Mouse (Mus musculus) CH12.LX (cell line): Measurements from ENCODE around the gene Trmt61a.

Experiments used
- CHD2 ChIP-seq: IDR thresholded peaks from 2 replicates; pipeline ENCODE4 v1.6.1; 2011; ENCODE audit warnings: low read length, improper control_type of control experiment
- CTCF ChIP-seq, 2 experiments: IDR thresholded peaks in 1 of 2; conservative IDR thresholded peaks in 1 of 2; 2 replicates each; pipeline ENCODE4 v1.5.1; 2011 to 2012; ENCODE audit warnings: low read depth in 2 of 2, low read length in 2 of 2, improper control_type of control experiment in 1 of 2, inconsistent platforms in 1 of 2, mild to moderate bottlenecking in 1 of 2, moderate library complexity in 1 of 2
- E2F4 ChIP-seq: IDR thresholded peaks from 2 replicates; pipeline ENCODE4 v1.6.1; 2011; ENCODE audit warnings: low read depth, low read length, improper control_type of control experiment; ENCODE audit not compliant: insufficient replicate concordance
- EP300 ChIP-seq: IDR thresholded peaks from 2 replicates; pipeline ENCODE4 v1.6.1; 2011; ENCODE audit warnings: low read length, improper control_type of control experiment
- MAX ChIP-seq: IDR thresholded peaks from 2 replicates; pipeline ENCODE4 v1.6.1; 2011; ENCODE audit warnings: low read length, improper control_type of control experiment
- MAZ ChIP-seq: IDR thresholded peaks from 2 replicates; pipeline ENCODE4 v1.6.1; 2012; ENCODE audit warnings: low read depth, mild to moderate bottlenecking, inconsistent platforms, low read length, improper control_type of control experiment, moderate library complexity
- MEF2A ChIP-seq: IDR thresholded peaks from 2 replicates; pipeline ENCODE4 v1.6.1; 2014; ENCODE audit warnings: low read depth, mild to moderate bottlenecking, inconsistent platforms, low read length, improper control_type of control experiment, borderline replicate concordance
- POLR2A ChIP-seq: IDR thresholded peaks from 2 replicates; pipeline ENCODE4 v1.6.1; 2011; ENCODE audit warnings: low read depth, mild to moderate bottlenecking, improper control_type of control experiment, low read length
- SIN3A ChIP-seq: IDR thresholded peaks from 2 replicates; pipeline ENCODE4 v1.6.1; 2012; ENCODE audit warnings: low read length, improper control_type of control experiment, inconsistent platforms
- TCF12 ChIP-seq: IDR thresholded peaks from 2 replicates; pipeline ENCODE4 v1.6.1; 2014; ENCODE audit warnings: low read depth, mild to moderate bottlenecking, inconsistent platforms, low read length, improper control_type of control experiment
- UBTF ChIP-seq: IDR thresholded peaks from 2 replicates; pipeline ENCODE4 v1.6.1; 2012; ENCODE audit warnings: low read depth, mild to moderate bottlenecking, inconsistent platforms, low read length, improper control_type of control experiment, moderate library complexity

DNA sequence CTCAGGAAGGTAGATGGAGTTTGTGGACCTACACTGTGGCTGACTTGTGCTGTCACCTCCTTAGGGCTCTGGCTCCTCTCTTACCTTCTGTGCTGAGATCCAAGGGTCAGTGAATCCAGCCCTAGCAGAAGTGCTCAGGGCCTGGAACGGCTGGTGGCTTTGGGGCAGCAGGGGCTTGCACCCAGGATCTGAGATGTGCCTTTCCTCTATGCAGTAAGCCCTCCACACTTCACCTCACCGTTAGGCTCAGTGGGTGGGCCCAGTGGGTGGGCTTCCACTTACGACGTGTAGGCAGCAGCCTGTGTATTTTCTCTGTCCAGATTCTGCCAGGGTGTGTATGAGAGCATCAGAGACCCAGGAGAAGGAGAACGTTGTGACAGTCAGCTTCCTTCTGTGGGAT is 55.0 kb downstream of the Trmt61a start:
- no peak for TF ChIP-seq MEF2A
- no peak for TF ChIP-seq EP300
- TF ChIP-seq CTCF (conservative IDR thresholded peaks at IDR 0.05 in 1 of 2, IDR thresholded peaks at IDR 0.05 in 1 of 2; ENCODE audit: low read depth in 2 of 2, low read length in 2 of 2), result no peak
- no peak for TF ChIP-seq POLR2A
- no peak for TF ChIP-seq CHD2
- TF ChIP-seq MAZ, result no peak
- TF ChIP-seq UBTF, result no peak
- no peak for TF ChIP-seq TCF12
- TF ChIP-seq SIN3A, result no peak
- TF ChIP-seq MAX, result no peak
- TF ChIP-seq E2F4, result no peak
